In the genomic region with DNA sequence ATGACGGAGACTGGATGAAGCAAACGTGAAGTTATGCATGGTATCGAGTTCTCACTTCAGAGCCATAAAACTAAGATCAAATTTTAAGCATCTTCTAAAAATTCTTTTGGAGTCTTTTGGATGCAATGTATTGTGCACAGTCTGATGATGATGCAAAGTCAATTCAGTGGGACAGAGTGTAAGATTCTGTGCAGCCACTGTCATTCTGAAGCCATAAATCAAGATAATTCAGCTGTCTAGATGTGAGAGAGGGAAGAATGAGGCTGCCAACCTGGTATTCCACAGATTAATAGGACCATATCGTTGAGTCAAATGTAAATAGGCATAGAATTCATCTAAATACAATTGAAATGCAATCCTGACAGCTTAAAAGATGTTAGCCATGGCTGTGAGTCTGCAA, we compare ENCODE assay signal across 26 mouse cellular contexts.
DNase-seq lines count a peak whose midpoint lies in the region; ATAC-seq lines count a peak whose summit lies in the region.
"Had no signal": no experiment of that assay in that cellular context is flagged by ENCODE, and none has a peak within 500 bp of the region (broad histone marks: within the 10 kb centered on the region; RNA-seq: fewer than 3 reads in every experiment).

No protein-coding gene starts in this region.

- H3K4me1 ChIP-seq in hindbrain, embryonic 11.5 days (replicated peaks; ENCODE audit: control insufficient read depth, insufficient read depth, low read length) = no peaks in the 10 kb centered on the region
- H3K4me1 ChIP-seq in hindbrain, embryonic 13.5 days (replicated peaks) = no peaks in the 10 kb centered on the region
- H3K4me1 ChIP-seq in neural tube, embryonic 11.5 days (ENCODE audit: control insufficient read depth, insufficient read depth, low read length) = no peaks in the 10 kb centered on the region
- H3K4me1 ChIP-seq in neural tube, embryonic 15.5 days = no peaks in the 10 kb centered on the region
- H3K4me1 ChIP-seq: embryonic facial prominence, embryonic 12.5 days; embryonic facial prominence, embryonic 15.5 days; heart, embryonic 10.5 days; heart, embryonic 13.5 days; hindbrain, embryonic 15.5 days had no signal

- peak; percentile 72; the same call in 1 of the 2 replicates for ATAC-seq in hindbrain, embryonic 11.5 days (ENCODE audit: low FRiP score)
- ATAC-seq in hindbrain, embryonic 13.5 days (ENCODE audit: low FRiP score) = no peak
- ATAC-seq in neural tube, embryonic 11.5 days (ENCODE audit: insufficient read depth, low FRiP score, low TSS enrichment) = 0 out of 2 replicates have a peak, but pooled peaks have one; percentile 58
- no peak for ATAC-seq in neural tube, embryonic 15.5 days (ENCODE audit: low FRiP score)
- ATAC-seq: forebrain, embryonic 14.5 days; Patski had no signal

- H3K27ac ChIP-seq in hindbrain, embryonic 11.5 days (ENCODE audit: low read depth, low read length) = no peak overlapping the region
- no peak overlapping the region for H3K27ac ChIP-seq in hindbrain, embryonic 13.5 days
- H3K27ac ChIP-seq in neural tube, embryonic 11.5 days (ENCODE audit: low read depth, low read length) = no peak overlapping the region
- H3K27ac ChIP-seq in neural tube, embryonic 15.5 days (replicated peaks) = no peak overlapping the region
- H3K27ac ChIP-seq: embryonic facial prominence, embryonic 12.5 days; embryonic facial prominence, embryonic 15.5 days; heart, adult 2 months; heart, embryonic 10.5 days; heart, embryonic 13.5 days; hindbrain, embryonic 15.5 days had no signal

- H3K36me3 ChIP-seq in hindbrain, embryonic 11.5 days (ENCODE audit: control insufficient read depth, insufficient read depth, low read length) = no peaks in the 10 kb centered on the region
- H3K36me3 ChIP-seq in hindbrain, embryonic 13.5 days = no peaks in the 10 kb centered on the region
- no peaks in the 10 kb centered on the region for H3K36me3 ChIP-seq in neural tube, embryonic 11.5 days (ENCODE audit: control insufficient read depth, insufficient read depth, low read length)
- H3K36me3 ChIP-seq in neural tube, embryonic 15.5 days = no peaks in the 10 kb centered on the region
- H3K36me3 ChIP-seq: embryonic facial prominence, embryonic 12.5 days; embryonic facial prominence, embryonic 15.5 days; G1E; heart, embryonic 10.5 days; heart, embryonic 13.5 days; hindbrain, embryonic 15.5 days had no signal

- no peaks in the 10 kb centered on the region for H3K27me3 ChIP-seq in hindbrain, embryonic 11.5 days (ENCODE audit: control insufficient read depth, insufficient read depth, low read length)
- no peaks in the 10 kb centered on the region for H3K27me3 ChIP-seq in hindbrain, embryonic 13.5 days
- no peaks in the 10 kb centered on the region for H3K27me3 ChIP-seq in neural tube, embryonic 11.5 days (ENCODE audit: control insufficient read depth, insufficient read depth, low read length)
- no peaks in the 10 kb centered on the region for H3K27me3 ChIP-seq in neural tube, embryonic 15.5 days (replicated peaks)
- H3K27me3 ChIP-seq: CH12.LX; embryonic facial prominence, embryonic 12.5 days; embryonic facial prominence, embryonic 15.5 days; heart, embryonic 13.5 days; hindbrain, embryonic 15.5 days; Patski had no signal

- WGBS in hindbrain, embryonic 11.5 days = 63% methylated on average over 4 of the region's 4 CpGs
- 50% methylated on average over 4 of the region's 4 CpGs for WGBS in hindbrain, embryonic 13.5 days
- WGBS in neural tube, embryonic 11.5 days = 68% methylated on average over 4 of the region's 4 CpGs
- 46% methylated on average over 4 of the region's 4 CpGs for WGBS in neural tube, embryonic 15.5 days

- H3K9ac ChIP-seq in hindbrain, embryonic 11.5 days (ENCODE audit: low read depth, low read length) = no peak overlapping the region
- H3K9ac ChIP-seq in hindbrain, embryonic 13.5 days = no peak overlapping the region
- H3K9ac ChIP-seq in neural tube, embryonic 11.5 days (ENCODE audit: low read length) = no peak overlapping the region
- H3K9ac ChIP-seq in neural tube, embryonic 15.5 days (replicated peaks) = no peak overlapping the region
- H3K9ac ChIP-seq: embryonic facial prominence, embryonic 12.5 days; embryonic facial prominence, embryonic 15.5 days; heart, embryonic 13.5 days; hindbrain, embryonic 15.5 days had no signal

- no peak overlapping the region for H3K4me3 ChIP-seq in hindbrain, embryonic 11.5 days (ENCODE audit: low read depth, low read length)
- H3K4me3 ChIP-seq in hindbrain, embryonic 13.5 days = no peak overlapping the region
- H3K4me3 ChIP-seq in neural tube, embryonic 11.5 days (ENCODE audit: low read depth, low read length) = no peak overlapping the region
- H3K4me3 ChIP-seq in neural tube, embryonic 15.5 days (replicated peaks) = no peak overlapping the region
- H3K4me3 ChIP-seq: embryonic facial prominence, embryonic 12.5 days; embryonic facial prominence, embryonic 15.5 days; heart, adult 2 months; heart, embryonic 10.5 days; heart, embryonic 13.5 days; hindbrain, embryonic 15.5 days had no signal

- DNase-seq in hindbrain, embryonic 11.5 days (ENCODE audit: low spot score) = peak; percentile 2
- no peak for DNase-seq in neural tube, embryonic 11.5 days (ENCODE audit: low spot score)
- DNase-seq in embryo, embryonic 9.5 days (ENCODE audit: extremely low spot score) = peak; percentile 0
- DNase-seq in gastrocnemius, postnatal 4 days (ENCODE audit: low spot score in 2 of 2) = no peak
- DNase-seq: adrenal gland, postnatal 10 days; adrenal gland, postnatal 36 days; B cell, adult 2 months; cerebellum, adult 18-20 months; cerebellum, adult 9-10 months; cerebellum, postnatal 14 days; gastrocnemius, postnatal 25 days; heart, adult 2 months; heart, postnatal 14 days; heart, postnatal 4 days; kidney, adult 11 months had no signal

- no peaks in the 10 kb centered on the region for H3K9me3 ChIP-seq in hindbrain, embryonic 11.5 days (ENCODE audit: control insufficient read depth, low read length)
- H3K9me3 ChIP-seq in hindbrain, embryonic 13.5 days = no peaks in the 10 kb centered on the region
- H3K9me3 ChIP-seq in neural tube, embryonic 11.5 days (ENCODE audit: control insufficient read depth, low read length) = no peaks in the 10 kb centered on the region
- H3K9me3 ChIP-seq in neural tube, embryonic 15.5 days (replicated peaks) = no peaks in the 10 kb centered on the region
- H3K9me3 ChIP-seq: embryonic facial prominence, embryonic 12.5 days; embryonic facial prominence, embryonic 15.5 days; G1E; heart, embryonic 10.5 days; heart, embryonic 13.5 days; hindbrain, embryonic 15.5 days had no signal

- no peak overlapping the region for H3K4me2 ChIP-seq in hindbrain, embryonic 11.5 days (replicated peaks; ENCODE audit: low read depth, low read length)
- H3K4me2 ChIP-seq in hindbrain, embryonic 13.5 days = no peak overlapping the region
- no peak overlapping the region for H3K4me2 ChIP-seq in neural tube, embryonic 11.5 days (ENCODE audit: low read depth)
- no peak overlapping the region for H3K4me2 ChIP-seq in neural tube, embryonic 15.5 days
- H3K4me2 ChIP-seq: embryonic facial prominence, embryonic 12.5 days; embryonic facial prominence, embryonic 15.5 days; heart, embryonic 13.5 days; hindbrain, embryonic 15.5 days had no signal

Comparison
In these comparisons a context has a peak if more than half of its experiments do, and no peak if none do; other contexts are left out.
1. ATAC-seq: peak in hindbrain, embryonic 11.5 days (single experiment) and neural tube, embryonic 11.5 days (single experiment); none in hindbrain, embryonic 13.5 days (single experiment) and neural tube, embryonic 15.5 days (single experiment).
2. DNase-seq: peak in hindbrain, embryonic 11.5 days (single experiment) and embryo, embryonic 9.5 days (single experiment); none in neural tube, embryonic 11.5 days (single experiment) and gastrocnemius, postnatal 4 days (0 of 2).